Mouse (Mus musculus): Measurements from ENCODE around the gene Alox5ap. TPM values are rescaled to one million over a fixed set of nuclear protein-coding genes. Genes with fewer than 3 reads are reported as not detected.

Alox5ap gene
- polyA plus RNA-seq, 1 experiment from 2014 or later, result 17.8 TPM

DNA sequence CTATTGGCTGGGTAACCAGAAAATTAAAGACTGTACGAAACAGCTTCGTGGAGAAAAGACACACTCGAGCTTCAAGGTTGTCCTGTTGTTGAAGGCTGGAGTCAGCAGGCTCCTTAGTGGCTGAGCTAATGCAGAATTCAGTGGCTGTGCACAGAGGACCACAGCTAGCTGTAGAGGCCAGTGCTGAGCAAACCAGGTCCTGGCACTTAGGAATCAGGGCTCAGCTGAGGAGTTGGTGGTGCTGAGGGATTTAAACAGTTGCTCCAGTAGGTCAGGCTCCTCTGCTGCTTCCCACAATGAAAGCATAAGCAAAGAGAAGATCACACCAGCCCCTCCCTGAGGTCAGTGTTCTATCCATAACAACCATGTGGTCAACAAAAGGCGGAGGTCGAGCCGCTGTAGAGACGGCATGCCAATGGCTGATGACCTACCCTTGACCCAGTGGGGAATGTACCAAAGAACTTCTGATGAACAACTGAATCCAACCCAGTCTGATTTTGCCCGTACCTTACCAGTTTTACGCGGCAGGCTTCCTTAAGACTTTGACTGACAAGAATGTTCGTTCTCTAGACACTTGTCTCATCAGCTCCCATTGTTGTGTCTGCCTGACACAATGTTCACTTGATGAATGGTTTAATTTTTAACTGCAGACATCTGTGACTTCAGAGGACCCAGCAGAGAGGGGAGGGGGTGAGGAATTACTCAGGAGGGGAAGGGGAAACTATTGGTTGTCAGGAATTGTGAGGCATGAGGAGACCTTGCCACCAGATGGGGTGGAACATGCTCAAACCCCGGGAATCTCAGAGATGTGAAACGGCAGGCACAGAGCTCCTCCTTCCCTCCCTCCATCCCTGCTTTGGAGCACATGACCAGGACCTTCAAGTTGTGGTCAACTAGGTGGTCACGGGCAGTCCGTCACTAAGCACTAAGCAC, 57.6 kb downstream of the Alox5ap start:
- no peak for ATAC-seq (ENCODE audit: low FRiP score, low TSS enrichment)
- no peak overlapping the region for H3K9ac ChIP-seq (replicated peaks; ENCODE audit: low read length)
- H3K9me3 ChIP-seq (ENCODE audit: low read length), result no peaks in the 10 kb centered on the region
- peak overlapping the region; percentile 54 for H3K27ac ChIP-seq (ENCODE audit: low read length)
- H3K4me1 ChIP-seq (ENCODE audit: insufficient read depth, low read length), result peaks cover 38% of the 10 kb centered on the region
- H3K27me3 ChIP-seq (ENCODE audit: insufficient read depth, low read length), result no peaks in the 10 kb centered on the region
- no peak overlapping the region for H3K4me3 ChIP-seq (ENCODE audit: low read length)
- H3K4me2 ChIP-seq (replicated peaks; ENCODE audit: low read depth, low read length), result 0 out of 2 replicates have a peak overlapping the region, but pooled peaks have one; percentile 11
- no peaks in the 10 kb centered on the region for H3K36me3 ChIP-seq (ENCODE audit: insufficient read depth, low read length)
- WGBS, result 37% methylated on average over 15 of the region's 15 CpGs

- Histone ChIP-seq H3K27me3 (ENCODE audit: insufficient read depth, low read length) (no peaks in the 10 kb centered on the region), H3K9ac (replicated peaks; ENCODE audit: low read length) (no peak overlapping the region), H3K4me3 (ENCODE audit: low read length) (no peak overlapping the region), H3K4me1 (ENCODE audit: insufficient read depth, low read length) (peaks cover 35% of the 10 kb centered on the region), H3K36me3 (ENCODE audit: insufficient read depth, low read length) (no peaks in the 10 kb centered on the region), H3K4me2 (replicated peaks; ENCODE audit: low read depth, low read length) (no peak overlapping the region), H3K9me3 (ENCODE audit: low read length) (no peaks in the 10 kb centered on the region), H3K27ac (ENCODE audit: low read length) (peak overlapping the region; percentile 54)
- 79% methylated on average over 9 of the region's 9 CpGs for WGBS
- peak; percentile 49; the same call in 1 of the 2 replicates for ATAC-seq (ENCODE audit: low FRiP score, low TSS enrichment)
These were observed 58.5 kb downstream of the Alox5ap start for GRCm38 (mm10) chr5:149322938-149323553.

DNA sequence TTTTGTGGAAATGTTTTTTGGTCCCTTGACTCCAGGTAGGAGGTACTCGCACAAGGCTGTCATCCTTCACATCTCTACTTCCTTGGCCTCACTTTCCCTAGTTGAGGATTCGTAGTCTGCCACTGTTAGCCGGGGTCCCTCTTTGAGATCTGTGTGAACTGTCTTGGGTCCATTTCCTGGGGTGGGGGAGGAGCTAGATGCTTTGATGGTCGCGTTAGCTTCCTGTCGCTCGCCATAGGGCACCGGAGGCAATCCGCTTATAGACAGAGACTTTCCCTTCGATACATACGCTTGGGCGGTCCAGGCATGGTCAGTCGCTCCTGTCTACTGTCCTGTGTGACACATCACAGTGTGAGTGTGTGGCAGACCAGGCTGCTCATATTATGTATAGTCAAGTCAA, 60.2 kb downstream of the Alox5ap start:
- no peak overlapping the region for H3K9ac ChIP-seq (replicated peaks; ENCODE audit: low read length)
- no peak overlapping the region for H3K4me2 ChIP-seq (replicated peaks; ENCODE audit: low read depth, low read length)
- H3K27ac ChIP-seq (ENCODE audit: low read length), result no peak overlapping the region
- no peak overlapping the region for H3K4me3 ChIP-seq (ENCODE audit: low read length)
- no peaks in the 10 kb centered on the region for H3K27me3 ChIP-seq (ENCODE audit: insufficient read depth, low read length)
- ATAC-seq (ENCODE audit: low FRiP score, low TSS enrichment), result no peak
- WGBS, result 71% methylated on average over 13 of the region's 13 CpGs
- H3K36me3 ChIP-seq (ENCODE audit: insufficient read depth, low read length), result no peaks in the 10 kb centered on the region
- peaks cover 46% of the 10 kb centered on the region for H3K4me1 ChIP-seq (ENCODE audit: insufficient read depth, low read length)
- no peaks in the 10 kb centered on the region for H3K9me3 ChIP-seq (ENCODE audit: low read length)

DNA sequence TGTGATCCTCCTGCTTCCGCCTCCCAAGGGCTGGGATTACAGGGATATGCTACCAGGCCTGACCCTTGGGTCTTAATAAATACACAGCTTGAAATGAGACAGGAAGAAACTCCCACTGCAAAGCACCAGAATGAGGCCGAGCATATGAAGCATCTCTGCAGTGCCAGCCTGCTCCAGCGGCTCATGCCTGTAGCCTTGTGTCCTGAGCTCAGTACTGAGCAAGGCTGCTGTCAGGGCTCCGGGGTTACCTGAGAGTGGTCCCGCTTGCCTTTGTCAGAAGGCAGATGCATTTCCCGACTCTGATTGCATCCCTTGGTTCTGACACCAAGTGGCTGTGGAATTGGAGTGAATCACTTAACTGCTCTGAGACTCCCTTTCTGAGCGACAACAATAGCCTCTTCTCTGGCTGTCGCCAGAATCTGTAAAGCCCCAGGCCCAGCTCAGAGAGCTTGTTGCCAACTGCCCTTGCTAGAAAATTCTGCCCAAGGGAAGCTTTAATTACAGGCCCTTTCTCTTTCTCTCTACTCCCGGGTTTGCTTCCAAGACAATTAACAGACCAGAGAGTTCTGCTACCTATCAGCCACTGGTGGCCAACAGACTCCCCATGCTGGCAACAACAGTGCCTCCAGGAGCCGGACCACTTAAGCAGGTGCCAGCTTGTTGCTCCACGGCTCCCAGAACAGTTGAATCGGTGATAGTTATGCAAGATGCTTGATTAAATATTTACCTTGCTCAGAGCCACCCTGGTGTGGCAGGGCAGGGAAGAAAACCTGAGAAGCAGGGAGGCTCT, 64.7 kb downstream of the Alox5ap start:
- ATAC-seq (ENCODE audit: low FRiP score, low TSS enrichment), result 0 out of 2 replicates have a peak, but pooled peaks have one; percentile 23

GRCm38 (mm10) chr5:149330601-149331000, 66.0 kb downstream of the Alox5ap start:
- Histone ChIP-seq H3K27ac (ENCODE audit: low read length) (peak overlapping the region; percentile 87), H3K4me3 (ENCODE audit: low read length) (no peak overlapping the region), H3K9ac (replicated peaks; ENCODE audit: low read length) (no peak overlapping the region), H3K36me3 (ENCODE audit: insufficient read depth, low read length) (no peaks in the 10 kb centered on the region), H3K27me3 (ENCODE audit: insufficient read depth, low read length) (no peaks in the 10 kb centered on the region), H3K4me1 (ENCODE audit: insufficient read depth, low read length) (peaks cover 41% of the 10 kb centered on the region), H3K4me2 (replicated peaks; ENCODE audit: low read depth, low read length) (no peak overlapping the region), H3K9me3 (ENCODE audit: low read length) (no peaks in the 10 kb centered on the region)
- 24% methylated on average over 1 of the region's 1 CpGs for WGBS
- no peak for ATAC-seq (ENCODE audit: low FRiP score, low TSS enrichment)

More for the DNA sequence above, 64.7 kb downstream of the Alox5ap start:
- H3K27ac ChIP-seq (ENCODE audit: low read length), result peak overlapping the region; percentile 12
- H3K9ac ChIP-seq (replicated peaks; ENCODE audit: low read length), result no peak overlapping the region
- WGBS, result 41% methylated on average over 12 of the region's 12 CpGs
- no peak overlapping the region for H3K4me3 ChIP-seq (ENCODE audit: low read length)
- no peaks in the 10 kb centered on the region for H3K9me3 ChIP-seq (ENCODE audit: low read length)
- H3K27me3 ChIP-seq (ENCODE audit: insufficient read depth, low read length), result no peaks in the 10 kb centered on the region
- H3K4me1 ChIP-seq (ENCODE audit: insufficient read depth, low read length), result peaks cover 41% of the 10 kb centered on the region
- H3K36me3 ChIP-seq (ENCODE audit: insufficient read depth, low read length), result no peaks in the 10 kb centered on the region
- no peak overlapping the region for H3K4me2 ChIP-seq (replicated peaks; ENCODE audit: low read depth, low read length)

DNA sequence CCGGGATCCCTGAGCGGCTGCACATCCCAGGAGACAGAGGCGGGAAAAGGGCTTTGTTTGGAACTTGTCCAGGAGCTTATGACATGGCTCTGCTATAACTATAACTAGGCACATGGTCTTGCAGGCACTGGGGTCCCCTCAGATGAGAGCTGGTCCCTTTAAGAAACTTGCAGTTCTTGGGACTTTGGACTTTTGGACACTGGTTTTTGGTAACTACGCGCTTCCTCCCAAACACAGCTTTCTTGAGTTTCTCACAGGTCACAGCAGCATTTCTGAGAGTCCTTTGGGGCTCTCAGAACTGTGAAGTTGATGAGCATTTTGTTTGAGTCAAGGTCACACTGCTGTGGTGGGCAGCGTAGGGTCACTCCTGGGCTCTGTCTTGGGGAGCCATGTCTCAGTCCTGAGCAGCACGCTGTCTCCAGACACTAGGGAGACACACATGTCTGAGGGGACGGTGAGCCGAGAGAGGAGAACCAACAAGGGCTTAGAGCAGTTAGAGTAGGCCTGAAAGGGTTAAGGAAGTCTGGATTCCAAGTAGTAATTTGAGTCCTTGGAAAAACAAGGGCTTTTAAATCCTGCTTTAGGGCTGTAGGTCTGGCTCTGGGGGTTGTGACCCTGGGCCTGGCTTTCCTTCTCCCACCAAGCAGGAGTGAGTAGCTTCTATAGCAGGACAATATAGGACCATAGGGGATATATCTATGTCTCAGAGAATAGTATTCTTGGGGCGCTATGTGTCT, 67.0 kb downstream of the Alox5ap start:
- Histone ChIP-seq H3K36me3 (ENCODE audit: insufficient read depth, low read length) (no peaks in the 10 kb centered on the region), H3K27me3 (ENCODE audit: insufficient read depth, low read length) (no peaks in the 10 kb centered on the region), H3K27ac (ENCODE audit: low read length) (peak overlapping the region; percentile 87), H3K4me2 (replicated peaks; ENCODE audit: low read depth, low read length) (peak overlapping the region; percentile 4), H3K4me1 (ENCODE audit: insufficient read depth, low read length) (peaks cover 43% of the 10 kb centered on the region), H3K9ac (replicated peaks; ENCODE audit: low read length) (peak overlapping the region; percentile 31), H3K9me3 (ENCODE audit: low read length) (no peaks in the 10 kb centered on the region), H3K4me3 (ENCODE audit: low read length) (no peak overlapping the region)
- 17% methylated on average over 10 of the region's 10 CpGs for WGBS
- ATAC-seq (ENCODE audit: low FRiP score, low TSS enrichment), result peak; percentile 60; the same call in 1 of the 2 replicates

GRCm38 (mm10) chr5:149332787-149333186, 68.2 kb downstream of the Alox5ap start:
- no peaks in the 10 kb centered on the region for H3K9me3 ChIP-seq (ENCODE audit: low read length)
- H3K9ac ChIP-seq (replicated peaks; ENCODE audit: low read length), result no peak overlapping the region
- H3K4me3 ChIP-seq (ENCODE audit: low read length), result no peak overlapping the region
- peaks cover 43% of the 10 kb centered on the region for H3K4me1 ChIP-seq (ENCODE audit: insufficient read depth, low read length)
- no peak overlapping the region for H3K4me2 ChIP-seq (replicated peaks; ENCODE audit: low read depth, low read length)
- peak overlapping the region; percentile 87 for H3K27ac ChIP-seq (ENCODE audit: low read length)
- H3K36me3 ChIP-seq (ENCODE audit: insufficient read depth, low read length), result no peaks in the 10 kb centered on the region
- no peak for ATAC-seq (ENCODE audit: low FRiP score, low TSS enrichment)
- WGBS, result 79% methylated on average over 4 of the region's 4 CpGs
- no peaks in the 10 kb centered on the region for H3K27me3 ChIP-seq (ENCODE audit: insufficient read depth, low read length)

GRCm38 (mm10) chr5:149333941-149334698, 69.6 kb downstream of the Alox5ap start:
- H3K4me2 ChIP-seq (replicated peaks; ENCODE audit: low read depth, low read length), result no peak overlapping the region
- H3K27me3 ChIP-seq (ENCODE audit: insufficient read depth, low read length), result no peaks in the 10 kb centered on the region
- no peak overlapping the region for H3K4me3 ChIP-seq (ENCODE audit: low read length)
- H3K36me3 ChIP-seq (ENCODE audit: insufficient read depth, low read length), result no peaks in the 10 kb centered on the region
- H3K4me1 ChIP-seq (ENCODE audit: insufficient read depth, low read length), result peaks cover 36% of the 10 kb centered on the region
- no peaks in the 10 kb centered on the region for H3K9me3 ChIP-seq (ENCODE audit: low read length)
- H3K27ac ChIP-seq (ENCODE audit: low read length), result no peak overlapping the region
- 85% methylated on average over 8 of the region's 8 CpGs for WGBS
- ATAC-seq (ENCODE audit: low FRiP score, low TSS enrichment), result no peak
- H3K9ac ChIP-seq (replicated peaks; ENCODE audit: low read length), result no peak overlapping the region
